Mouse (Mus musculus): ENCODE measurements around the gene Slc26a5. TPM values are rescaled to one million over a fixed set of nuclear protein-coding genes. Genes with fewer than 3 reads are reported as not detected.
A peak's percentile ranks its signal among the peaks of the same experiment; 100 is the strongest.

Gene Slc26a5
- polyA plus RNA-seq, 1 experiment = 0.11 TPM

- Histone ChIP-seq H3K27me3 (ENCODE audit: control insufficient read depth, insufficient read depth, low read length) (no peaks in the 10 kb centered on the region), H3K27ac (ENCODE audit: insufficient read depth, low read length) (no peak within 1 kb of the TSS), H3K4me1 (ENCODE audit: control insufficient read depth, insufficient read depth, low read length) (peaks cover 7% of the 10 kb centered on the region), H3K4me3 (replicated peaks; ENCODE audit: insufficient read depth, low read depth, low read length) (peak within 1 kb of the TSS; percentile 65)
- WGBS = 1% methylated on average over 27 of the region's 37 CpGs
- DNase-seq = peak; percentile 89 to 93
- TF ChIP-seq CTCF (IDR thresholded peaks at IDR 0.05; ENCODE audit: borderline replicate concordance, insufficient read depth, low read depth, low read length) (no peak), POLR2A (IDR thresholded peaks at IDR 0.05; ENCODE audit: borderline replicate concordance, insufficient read depth, low read length) (peak; percentile 55; the same call in 1 of the 2 replicates)
Measured at GRCm38 (mm10) chr5:21785053-21785452, 80.4 kb downstream of the Slc26a5 start, which contains the start of the genes Dnajc2 and Psmc2. TSS of gene Dnajc2 (minus strand) at chr5:21785251. TSS of gene Psmc2 (plus strand) at chr5:21785283.

- DNase-seq = peak; percentile 17 to 18
- Histone ChIP-seq H3K4me3 (replicated peaks; ENCODE audit: insufficient read depth, low read depth, low read length) (peak overlapping the region; percentile 65), H3K27ac (ENCODE audit: insufficient read depth, low read length) (no peak overlapping the region), H3K27me3 (ENCODE audit: control insufficient read depth, insufficient read depth, low read length) (no peaks in the 10 kb centered on the region), H3K4me1 (ENCODE audit: control insufficient read depth, insufficient read depth, low read length) (peaks cover 7% of the 10 kb centered on the region)
- TF ChIP-seq CTCF (IDR thresholded peaks at IDR 0.05; ENCODE audit: borderline replicate concordance, insufficient read depth, low read depth, low read length) = no peak
- no peak for TF ChIP-seq POLR2A (IDR thresholded peaks at IDR 0.05; ENCODE audit: borderline replicate concordance, insufficient read depth, low read length)
- under 1% methylated on average over 51 of the region's 51 CpGs for WGBS
Measured at GRCm38 (mm10) chr5:21784161-21785052, 81.0 kb downstream of the Slc26a5 start.

GRCm38 (mm10) chr5:21776491-21776890, 88.9 kb downstream of the Slc26a5 start:
- DNase-seq = no peak
- no peak overlapping the region for H3K4me3 ChIP-seq (replicated peaks; ENCODE audit: insufficient read depth, low read depth, low read length)
- no peaks in the 10 kb centered on the region for H3K27me3 ChIP-seq (ENCODE audit: control insufficient read depth, insufficient read depth, low read length)
- H3K27ac ChIP-seq (ENCODE audit: insufficient read depth, low read length) = no peak overlapping the region
- 95% methylated on average over 6 of the region's 6 CpGs for WGBS
- TF ChIP-seq CTCF (IDR thresholded peaks at IDR 0.05; ENCODE audit: borderline replicate concordance, insufficient read depth, low read depth, low read length) (no peak), POLR2A (IDR thresholded peaks at IDR 0.05; ENCODE audit: borderline replicate concordance, insufficient read depth, low read length) (no peak)
- no peaks in the 10 kb centered on the region for H3K4me1 ChIP-seq (ENCODE audit: control insufficient read depth, insufficient read depth, low read length)

GRCm38 (mm10) chr5:21769841-21770240, 95.6 kb downstream of the Slc26a5 start:
- no peaks in the 10 kb centered on the region for H3K27me3 ChIP-seq (ENCODE audit: control insufficient read depth, insufficient read depth, low read length)
- no peak for DNase-seq
- no peak overlapping the region for H3K27ac ChIP-seq (ENCODE audit: insufficient read depth, low read length)
- WGBS = 98% methylated on average over 6 of the region's 6 CpGs
- no peak overlapping the region for H3K4me3 ChIP-seq (replicated peaks; ENCODE audit: insufficient read depth, low read depth, low read length)
- TF ChIP-seq CTCF (IDR thresholded peaks at IDR 0.05; ENCODE audit: borderline replicate concordance, insufficient read depth, low read depth, low read length) = no peak
- TF ChIP-seq POLR2A (IDR thresholded peaks at IDR 0.05; ENCODE audit: borderline replicate concordance, insufficient read depth, low read length) = no peak
- H3K4me1 ChIP-seq (ENCODE audit: control insufficient read depth, insufficient read depth, low read length) = no peaks in the 10 kb centered on the region

GRCm38 (mm10) chr5:21768506-21768905, 96.9 kb downstream of the Slc26a5 start:
- H3K27me3 ChIP-seq (ENCODE audit: control insufficient read depth, insufficient read depth, low read length) = no peaks in the 10 kb centered on the region
- TF ChIP-seq CTCF (IDR thresholded peaks at IDR 0.05; ENCODE audit: borderline replicate concordance, insufficient read depth, low read depth, low read length) = no peak
- no peak for TF ChIP-seq POLR2A (IDR thresholded peaks at IDR 0.05; ENCODE audit: borderline replicate concordance, insufficient read depth, low read length)
- no peaks in the 10 kb centered on the region for H3K4me1 ChIP-seq (ENCODE audit: control insufficient read depth, insufficient read depth, low read length)
- no peak for DNase-seq
- 92% methylated on average over 4 of the region's 4 CpGs for WGBS
- H3K27ac ChIP-seq (ENCODE audit: insufficient read depth, low read length) = no peak overlapping the region
- H3K4me3 ChIP-seq (replicated peaks; ENCODE audit: insufficient read depth, low read depth, low read length) = no peak overlapping the region

Other genes with a start within 250 kb of the Slc26a5 start
- gene Fbxl13, start 220.0 kb downstream of the Slc26a5 start, polyA plus RNA-seq (2012; rRNA removed) = 0.21 and 0.30 TPM in 2 replicates
- gene Armc10, start 219.8 kb downstream of the Slc26a5 start, polyA plus RNA-seq (2012; rRNA removed) = 17.3 and 17.9 TPM in 2 replicates
- gene Napepld, start 164.2 kb downstream of the Slc26a5 start, polyA plus RNA-seq (2012; rRNA removed) = 7.4 and 7.7 TPM in 2 replicates
- 76.7 and 81.8 TPM in 2 replicates for gene Pmpcb, start 128.5 kb downstream of the Slc26a5 start, polyA plus RNA-seq (2012; rRNA removed)
- gene Dnajc2, start 80.4 kb downstream of the Slc26a5 start, polyA plus RNA-seq (2012; rRNA removed) = 15.7 and 17.4 TPM in 2 replicates
- 106 and 111 TPM in 2 replicates for gene Psmc2, start 80.3 kb downstream of the Slc26a5 start, polyA plus RNA-seq (2012; rRNA removed)